Mouse (Mus musculus) intestine, postnatal 0 days (tissue): Measurements from ENCODE around the gene Wfikkn2. TPM values are rescaled to one million over a fixed set of nuclear protein-coding genes. Genes with fewer than 3 reads are reported as not detected.

Experiments
- ATAC-seq: fragments of 200-750 bp; cut with Nextera tagmentation; 2 replicates; pipeline ENCODE4 v1.8.0; 2017; ENCODE audit warnings: mild to moderate bottlenecking, moderate TSS enrichment, moderate library complexity
- H3K27ac ChIP-seq: fragments of 300-500 bp; sonication (generic); 2 replicates; pipeline ENCODE4 v1.5.1; 2014; ENCODE audit warnings: mild to moderate bottlenecking, low read depth, low read length, moderate library complexity
- H3K27me3 ChIP-seq: fragments of 300-500 bp; sonication (generic); replicated peaks from 2 replicates; pipeline ENCODE4 v1.6.1; 2014; ENCODE audit warnings: low read length, mixed read lengths; ENCODE audit not compliant: control insufficient read depth, insufficient read depth
- H3K36me3 ChIP-seq: fragments of 300-500 bp; sonication (generic); 2 replicates; pipeline ENCODE4 v1.6.1; 2014; ENCODE audit warnings: mild to moderate bottlenecking, moderate library complexity; ENCODE audit not compliant: control insufficient read depth, insufficient read depth
- H3K4me1 ChIP-seq: fragments of 300-500 bp; sonication (generic); replicated peaks from 2 replicates; pipeline ENCODE4 v1.6.1; 2014; ENCODE audit warnings: antibody characterized with exemption, low read length, mixed read lengths; ENCODE audit not compliant: control insufficient read depth, insufficient read depth
- H3K4me2 ChIP-seq: fragments of 300-500 bp; sonication (generic); replicated peaks from 2 replicates; pipeline ENCODE4 v1.6.1; 2014; ENCODE audit warnings: low read depth, mild to moderate bottlenecking, moderate library complexity
- H3K4me3 ChIP-seq: fragments of 300-500 bp; sonication (generic); 2 replicates; pipeline ENCODE4 v1.5.1; 2014; ENCODE audit warnings: low read depth, low read length
- H3K9ac ChIP-seq: fragments of 300-500 bp; sonication (generic); 2 replicates; pipeline ENCODE4 v1.6.1; 2014; ENCODE audit warnings: mild to moderate bottlenecking, low read depth, low read length
- H3K9me3 ChIP-seq: fragments of 300-500 bp; sonication (generic); 2 replicates; pipeline ENCODE4 v1.6.1; 2016; ENCODE audit warnings: mixed run types; ENCODE audit not compliant: control insufficient read depth
- CTCF ChIP-seq: sonication (generic); IDR thresholded peaks from 2 replicates; pipeline ENCODE4 v1.5.1; 2016; ENCODE audit warnings: low read depth, mild to moderate bottlenecking, control low read depth, antibody characterized with exemption, moderate library complexity
- WGBS: fragments of 180-500 bp; shearing (Covaris S2); extraction: QIAGEN DNeasy Blood & Tissue Kit; methylation state at CpG from one replicate; pipeline ENCODE4 v1.1.7; 2014; 5-methylcytosine and 5-hydroxymethylcytosine counted together
- polyA plus RNA-seq: library from polyadenylated mRNA; unstranded; fragments of >200 nt; fragmentation: Nextera tagmentation; extraction: Ambion mirVana; gene quantifications from 2 replicates; pipeline ENCODE4 v1.2.1, GENCODE M21; 2015

Gene Wfikkn2
- polyA plus RNA-seq, 1 experiment from 2014 or later, result 0.66 TPM

GRCm38 (mm10) chr11:94283536-94284099, 37.8 kb upstream of the Wfikkn2 start:
- Histone ChIP-seq H3K4me3 (peak overlapping the region; percentile 31; the same call in 1 of the 2 replicates), H3K9me3 (no peaks in the 10 kb centered on the region), H3K27me3 (no peaks in the 10 kb centered on the region), H3K4me1 (no peaks in the 10 kb centered on the region), H3K4me2 (peak overlapping the region; percentile 61), H3K36me3 (peaks cover 35% of the 10 kb centered on the region), H3K27ac (peak overlapping the region; percentile 93), H3K9ac (no peak overlapping the region)
- WGBS, result 72% methylated on average over 6 of the region's 6 CpGs
- ATAC-seq, result no peak
- no peak for TF ChIP-seq CTCF

- no peak for TF ChIP-seq CTCF
- peak overlapping the region; percentile 23 for H3K9ac ChIP-seq
- H3K27me3 ChIP-seq, result no peaks in the 10 kb centered on the region
- H3K4me2 ChIP-seq, result peak overlapping the region; percentile 61
- H3K4me1 ChIP-seq, result no peaks in the 10 kb centered on the region
- 43% methylated on average over 5 of the region's 5 CpGs for WGBS
- peak overlapping the region; percentile 93 for H3K27ac ChIP-seq
- peaks cover 24% of the 10 kb centered on the region; the same call in 1 of the 2 replicates for H3K36me3 ChIP-seq
- ATAC-seq, result no peak
- H3K4me3 ChIP-seq, result peak overlapping the region; percentile 31
- no peaks in the 10 kb centered on the region for H3K9me3 ChIP-seq
Measured at GRCm38 (mm10) chr11:94282291-94282690, 36.5 kb upstream of the Wfikkn2 start.

- Histone ChIP-seq H3K27me3 (no peaks in the 10 kb centered on the region), H3K9ac (peak within 1 kb of the TSS; percentile 23), H3K9me3 (no peaks in the 10 kb centered on the region), H3K4me1 (0 out of 2 replicates have a peak, but pooled peaks cover 3% of the 10 kb centered on the region), H3K36me3 (peaks cover 16% of the 10 kb centered on the region; the same call in 1 of the 2 replicates), H3K4me2 (peak within 1 kb of the TSS; percentile 61), H3K27ac (peak within 1 kb of the TSS; percentile 93), H3K4me3 (peak within 1 kb of the TSS; percentile 31)
- no peak for TF ChIP-seq CTCF
- peak; percentile 89 for ATAC-seq
- WGBS, result 31% methylated on average over 11 of the region's 11 CpGs
Measured at GRCm38 (mm10) chr11:94281199-94282181, 35.7 kb upstream of the Wfikkn2 start, which contains the start of gene Gm21885. Gene Gm21885 (plus strand): TSS chr11:94281873.

- Histone ChIP-seq H3K4me2 (peak overlapping the region; percentile 67), H3K36me3 (no peaks in the 10 kb centered on the region), H3K9me3 (no peaks in the 10 kb centered on the region), H3K4me3 (peak overlapping the region; percentile 22), H3K27ac (no peak overlapping the region), H3K4me1 (0 out of 2 replicates have a peak, but pooled peaks cover 7% of the 10 kb centered on the region), H3K27me3 (no peaks in the 10 kb centered on the region), H3K9ac (peak overlapping the region; percentile 35; the same call in 1 of the 2 replicates)
- peak; percentile 99 for TF ChIP-seq CTCF
- WGBS, result 8% methylated on average over 20 of the region's 20 CpGs
- ATAC-seq, result no peak
Measured at GRCm38 (mm10) chr11:94276869-94277337, 31.1 kb upstream of the Wfikkn2 start.

GRCm38 (mm10) chr11:94275686-94276085, 29.9 kb upstream of the Wfikkn2 start:
- H3K27me3 ChIP-seq, result no peaks in the 10 kb centered on the region
- 86% methylated on average over 2 of the region's 2 CpGs for WGBS
- 0 out of 2 replicates have a peak, but pooled peaks cover 7% of the 10 kb centered on the region for H3K4me1 ChIP-seq
- TF ChIP-seq CTCF, result no peak
- H3K27ac ChIP-seq, result 0 out of 2 replicates have a peak overlapping the region, but pooled peaks have one; percentile 5
- no peak overlapping the region for H3K4me3 ChIP-seq
- H3K9me3 ChIP-seq, result no peaks in the 10 kb centered on the region
- H3K9ac ChIP-seq, result no peak overlapping the region
- no peak overlapping the region for H3K4me2 ChIP-seq
- no peak for ATAC-seq
- H3K36me3 ChIP-seq, result no peaks in the 10 kb centered on the region

- no peak overlapping the region for H3K9ac ChIP-seq
- no peak overlapping the region for H3K4me3 ChIP-seq
- 68% methylated on average over 7 of the region's 7 CpGs for WGBS
- no peak overlapping the region for H3K4me2 ChIP-seq
- no peaks in the 10 kb centered on the region for H3K9me3 ChIP-seq
- no peaks in the 10 kb centered on the region for H3K27me3 ChIP-seq
- no peak for ATAC-seq
- H3K27ac ChIP-seq, result peak overlapping the region; percentile 94; the same call in 1 of the 2 replicates
- no peaks in the 10 kb centered on the region for H3K36me3 ChIP-seq
- 0 out of 2 replicates have a peak, but pooled peaks cover 7% of the 10 kb centered on the region for H3K4me1 ChIP-seq
- TF ChIP-seq CTCF, result no peak
Measured at GRCm38 (mm10) chr11:94275226-94275625, 29.4 kb upstream of the Wfikkn2 start.
